Comparison of ENCODE assay signal across 14 mouse cellular contexts in the genomic region with DNA sequence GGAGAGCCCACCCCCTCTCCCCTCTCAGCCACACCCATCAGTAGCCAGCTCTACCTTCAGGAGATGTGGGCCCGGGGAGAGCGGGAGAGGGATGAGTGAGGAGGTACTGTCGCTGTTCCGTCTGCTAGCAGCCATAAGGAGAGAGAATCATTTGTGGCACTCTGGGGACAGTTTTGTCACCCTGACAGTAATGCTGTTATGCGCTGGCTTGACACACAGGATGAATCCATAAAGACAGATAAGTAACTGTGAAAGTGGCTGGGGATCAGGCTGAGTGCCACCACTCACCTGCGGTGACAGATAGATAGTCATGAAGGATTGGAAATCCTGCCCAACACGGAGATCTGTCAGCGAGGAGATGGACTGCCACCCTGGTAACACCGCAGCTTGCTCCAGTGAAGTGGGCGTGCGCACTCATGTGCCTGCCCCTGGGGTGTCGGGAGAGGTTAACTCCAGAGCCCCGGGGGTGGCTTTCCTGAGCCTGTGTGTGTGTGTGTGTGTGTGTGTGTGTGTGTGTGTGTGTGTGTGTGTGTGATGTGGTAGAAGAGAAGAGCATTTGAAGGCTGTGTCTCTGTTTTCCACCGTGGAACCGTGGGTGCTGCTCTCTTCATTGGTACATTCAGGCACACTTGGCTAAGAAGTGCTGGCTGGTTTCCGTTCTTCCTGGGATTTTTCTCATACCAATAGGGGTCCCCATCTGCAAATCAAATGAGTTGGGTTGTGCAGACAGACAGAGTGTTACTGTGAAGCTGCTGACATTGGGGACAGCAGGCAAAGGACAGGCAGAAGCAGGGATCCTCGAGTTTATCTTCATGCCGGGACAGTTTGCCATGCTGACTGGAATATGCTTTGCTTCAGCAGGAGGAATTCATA.
DNase-seq lines count a peak whose midpoint lies in the region; ATAC-seq and TF ChIP-seq lines count a peak whose summit lies in the region.
"Had no signal": no experiment of that assay in that cellular context is flagged by ENCODE, and none has a peak within 500 bp of the region (broad histone marks: within the 10 kb centered on the region; RNA-seq: fewer than 3 reads in every experiment).

No protein-coding gene starts in this region.

- no peak for ATAC-seq in heart, embryonic 14.5 days (ENCODE audit: insufficient number of reproducible peaks, insufficient read depth, low FRiP score, low read depth)
- no peak for ATAC-seq in activated CD4-positive, CD25-positive, alpha-beta regulatory T cell, adult 4 months

- no peak for TF ChIP-seq CTCF in E14TG2a.4 (conservative IDR thresholded peaks at IDR 0.05; ENCODE audit: low read length)

- H3K9ac ChIP-seq in heart, embryonic 14.5 days (ENCODE audit: low read length), result no peak overlapping the region
- H3K9ac ChIP-seq: kidney, embryonic 15.5 days; limb, embryonic 13.5 days had no signal

- 17% methylated on average over 18 of the region's 18 CpGs for WGBS in heart, embryonic 14.5 days
- WGBS in hindbrain, embryonic 10.5 days, result 30% methylated on average over 18 of the region's 18 CpGs
- WGBS in limb, embryonic 10.5 days, result 20% methylated on average over 18 of the region's 18 CpGs

- no peak overlapping the region for H3K27ac ChIP-seq in heart, embryonic 14.5 days (replicated peaks in 1 of 2; ENCODE audit: control insufficient read depth in 1 of 2, insufficient read depth in 1 of 2, low read depth in 2 of 2, low read length in 2 of 2)
- peak overlapping the region; percentile 62 for H3K27ac ChIP-seq in hindbrain, embryonic 10.5 days
- no peak overlapping the region for H3K27ac ChIP-seq in limb, embryonic 10.5 days
- H3K27ac ChIP-seq: kidney, embryonic 15.5 days; limb, embryonic 13.5 days had no signal

- no peak overlapping the region for H3K4me3 ChIP-seq in heart, embryonic 14.5 days (ENCODE audit: control insufficient read depth in 1 of 2, insufficient read depth in 1 of 2, low read depth in 1 of 2, low read length in 2 of 2)
- peak overlapping the region; percentile 37; the same call in 1 of the 2 replicates for H3K4me3 ChIP-seq in E14TG2a.4 (replicated peaks; ENCODE audit: low read length)
- peak overlapping the region; percentile 13; the same call in 1 of the 2 replicates for H3K4me3 ChIP-seq in hindbrain, embryonic 10.5 days
- no peak overlapping the region for H3K4me3 ChIP-seq in limb, embryonic 10.5 days
- H3K4me3 ChIP-seq: kidney, embryonic 15.5 days; limb, embryonic 13.5 days had no signal

- H3K4me2 ChIP-seq in heart, embryonic 14.5 days (ENCODE audit: low read length), result peak overlapping the region; percentile 42
- H3K4me2 ChIP-seq: kidney, embryonic 15.5 days; limb, embryonic 13.5 days had no signal

- H3K4me1 ChIP-seq in heart, embryonic 14.5 days (ENCODE audit: control insufficient read depth in 2 of 2, insufficient read depth in 2 of 2, low read length in 2 of 2), result peaks cover 8 to 26% of the 10 kb centered on the region in 2 experiments; a peak in 3 of 4 replicates
- H3K4me1 ChIP-seq in E14TG2a.4 (replicated peaks; ENCODE audit: low read depth, low read length), result peaks cover 54% of the 10 kb centered on the region
- H3K4me1 ChIP-seq in hindbrain, embryonic 10.5 days (replicated peaks), result peaks cover 74% of the 10 kb centered on the region
- peaks cover 82% of the 10 kb centered on the region for H3K4me1 ChIP-seq in limb, embryonic 10.5 days

- H3K36me3 ChIP-seq in heart, embryonic 14.5 days (ENCODE audit: control insufficient read depth, insufficient read depth, low read length), result 0 out of 2 replicates have a peak, but pooled peaks cover 4% of the 10 kb centered on the region
- no peaks in the 10 kb centered on the region for H3K36me3 ChIP-seq in E14TG2a.4 (ENCODE audit: insufficient read depth, low read length)
- no peaks in the 10 kb centered on the region for H3K36me3 ChIP-seq in hindbrain, embryonic 10.5 days
- no peaks in the 10 kb centered on the region for H3K36me3 ChIP-seq in limb, embryonic 10.5 days
- H3K36me3 ChIP-seq: kidney, embryonic 15.5 days; limb, embryonic 13.5 days had no signal

- H3K9me3 ChIP-seq in heart, embryonic 14.5 days (ENCODE audit: control insufficient read depth, low read length), result no peaks in the 10 kb centered on the region
- no peaks in the 10 kb centered on the region for H3K9me3 ChIP-seq in E14TG2a.4 (ENCODE audit: low read length)
- H3K9me3 ChIP-seq in hindbrain, embryonic 10.5 days, result no peaks in the 10 kb centered on the region
- H3K9me3 ChIP-seq in limb, embryonic 10.5 days (replicated peaks), result no peaks in the 10 kb centered on the region
- H3K9me3 ChIP-seq: kidney, embryonic 15.5 days; limb, embryonic 13.5 days had no signal

- no peak for DNase-seq in heart, adult 11 months
- no peak for DNase-seq in hindbrain, embryonic 10.5 days (ENCODE audit: low spot score)
- DNase-seq in layer of hippocampus, postnatal 36 days, result peak; percentile 26 to 44
- no peak for DNase-seq in limb, embryonic 10.5 days (ENCODE audit: low spot score)
- DNase-seq in adrenal gland, postnatal 14 days, result no peak
- DNase-seq: cerebellum, adult 11 months; lung, postnatal 10 days; spleen, adult 18-20 months; thymus, adult 2 months had no signal

- no peaks in the 10 kb centered on the region for H3K27me3 ChIP-seq in heart, embryonic 14.5 days (ENCODE audit: control insufficient read depth, insufficient read depth, low read length)
- H3K27me3 ChIP-seq in E14TG2a.4 (ENCODE audit: insufficient read depth, low read length), result no peaks in the 10 kb centered on the region
- peaks cover 41% of the 10 kb centered on the region for H3K27me3 ChIP-seq in hindbrain, embryonic 10.5 days (ENCODE audit: insufficient read depth, poor library complexity, severe bottlenecking)
- peaks cover 97% of the 10 kb centered on the region for H3K27me3 ChIP-seq in limb, embryonic 10.5 days (ENCODE audit: low read depth, poor library complexity, severe bottlenecking)

Comparison
In these comparisons a context has a peak if more than half of its experiments do, and no peak if none do; other contexts are left out.
1. H3K4me3 ChIP-seq: peak in E14TG2a.4 (single experiment) and hindbrain, embryonic 10.5 days (single experiment); none in heart, embryonic 14.5 days (0 of 2) and limb, embryonic 10.5 days (single experiment).
2. DNase-seq: peak in layer of hippocampus, postnatal 36 days (2 of 2); none in heart, adult 11 months (single experiment), hindbrain, embryonic 10.5 days (single experiment), limb, embryonic 10.5 days (single experiment) and adrenal gland, postnatal 14 days (single experiment).